Mouse (Mus musculus) forebrain, embryonic 14.5 days (tissue): Measurements from ENCODE around the gene Tedc1. TPM values are rescaled to one million over a fixed set of nuclear protein-coding genes. Genes with fewer than 3 reads are reported as not detected.

Source experiments
- ATAC-seq: fragments of 200-750 bp; cut with Nextera tagmentation; 2 replicates; pipeline ENCODE4 v1.8.0; 2017; ENCODE audit warnings: mild to moderate bottlenecking, moderate library complexity
- DNase-seq: peaks from one replicate; pipeline ENCODE4 v3.0.0-alpha.2; 2015; ENCODE audit warnings: low spot score
- H3K27ac ChIP-seq: fragments of 300-500 bp; sonication (generic); 2 replicates; pipeline ENCODE4 v1.5.1; 2014; ENCODE audit warnings: low read depth, mild to moderate bottlenecking, control low read depth, low read length, moderate library complexity
- H3K27me3 ChIP-seq: fragments of 300-500 bp; sonication (generic); replicated peaks from 2 replicates; pipeline ENCODE4 v1.6.1; 2014; ENCODE audit warnings: low read length, control low read depth, mixed read lengths; ENCODE audit not compliant: control insufficient read depth, insufficient read depth
- H3K36me3 ChIP-seq: fragments of 300-500 bp; sonication (generic); 2 replicates; pipeline ENCODE4 v1.6.1; 2014; ENCODE audit warnings: low read length, control low read depth; ENCODE audit not compliant: control insufficient read depth, insufficient read depth
- H3K4me1 ChIP-seq: fragments of 300-500 bp; sonication (generic); 2 replicates; pipeline ENCODE4 v1.6.1; 2014; ENCODE audit warnings: antibody characterized with exemption, low read length, control low read depth; ENCODE audit not compliant: control insufficient read depth, insufficient read depth
- H3K4me2 ChIP-seq: fragments of 300-500 bp; sonication (generic); 2 replicates; pipeline ENCODE4 v1.6.1; 2014; ENCODE audit warnings: mild to moderate bottlenecking, control low read depth, low read length
- H3K4me3 ChIP-seq: fragments of 300-500 bp; sonication (generic); 2 replicates; pipeline ENCODE4 v1.5.1; 2014; ENCODE audit warnings: low read depth, low read length, control low read depth
- H3K9ac ChIP-seq: fragments of 300-500 bp; sonication (generic); 2 replicates; pipeline ENCODE4 v1.6.1; 2014; ENCODE audit warnings: mild to moderate bottlenecking, low read length, control low read depth, moderate library complexity
- H3K9me3 ChIP-seq: fragments of 300-500 bp; sonication (generic); replicated peaks from 2 replicates; pipeline ENCODE4 v1.6.1; 2016; ENCODE audit warnings: low read length, control low read depth, mixed read lengths; ENCODE audit not compliant: control insufficient read depth
- WGBS: fragments of 180-500 bp; shearing (Covaris S2); extraction: QIAGEN DNeasy Blood & Tissue Kit; methylation state at CpG from one replicate; pipeline ENCODE4 v1.1.7; 2014; 5-methylcytosine and 5-hydroxymethylcytosine counted together
- polyA plus RNA-seq: library from polyadenylated mRNA; unstranded; fragments of >200 nt; fragmentation: Nextera tagmentation; extraction: Ambion mirVana; gene quantifications from 2 replicates; pipeline ENCODE4 v1.2.1, GENCODE M21; 2014

The Tedc1 gene
- polyA plus RNA-seq, 1 experiment from 2014 or later = 9.5 TPM

- H3K27ac ChIP-seq = 0 out of 2 replicates have a peak overlapping the region, but pooled peaks have one; percentile 92
- no peak for ATAC-seq
- H3K4me3 ChIP-seq = no peak overlapping the region
- WGBS = 78% methylated on average over 6 of the region's 6 CpGs
- H3K4me2 ChIP-seq = no peak overlapping the region
- peaks cover 52% of the 10 kb centered on the region for H3K36me3 ChIP-seq
- no peak for DNase-seq
- no peaks in the 10 kb centered on the region for H3K9me3 ChIP-seq
- peak overlapping the region; percentile 21; the same call in 1 of the 2 replicates for H3K9ac ChIP-seq
- H3K27me3 ChIP-seq = no peaks in the 10 kb centered on the region
- H3K4me1 ChIP-seq = peaks cover 31% of the 10 kb centered on the region
These were observed 17.9 kb upstream of the Tedc1 start for GRCm38 (mm10) chr12:113138291-113138690.

- Histone ChIP-seq H3K4me1 (peaks cover 31% of the 10 kb centered on the region), H3K27me3 (no peaks in the 10 kb centered on the region), H3K36me3 (peaks cover 52% of the 10 kb centered on the region), H3K4me3 (peak overlapping the region; percentile 60), H3K27ac (peak overlapping the region; percentile 92), H3K9ac (peak overlapping the region; percentile 78), H3K4me2 (peak overlapping the region; percentile 79), H3K9me3 (no peaks in the 10 kb centered on the region)
- ATAC-seq = peak; percentile 1
- 19% methylated on average over 11 of the region's 11 CpGs for WGBS
- peak; percentile 48 for DNase-seq
These were observed 17.0 kb upstream of the Tedc1 start for GRCm38 (mm10) chr12:113138901-113139864.

- DNase-seq (peak; percentile 97), ATAC-seq (peak; percentile 90)
- peak within 1 kb of the TSS; percentile 78 for H3K9ac ChIP-seq
- H3K4me3 ChIP-seq = peak within 1 kb of the TSS; percentile 60
- H3K4me2 ChIP-seq = peak within 1 kb of the TSS; percentile 79
- WGBS = under 1% methylated on average over 54 of the region's 68 CpGs
- H3K4me1 ChIP-seq = peaks cover 31% of the 10 kb centered on the region
- peak within 1 kb of the TSS; percentile 92 for H3K27ac ChIP-seq
- no peaks in the 10 kb centered on the region for H3K9me3 ChIP-seq
- H3K36me3 ChIP-seq = peaks cover 52% of the 10 kb centered on the region
- H3K27me3 ChIP-seq = no peaks in the 10 kb centered on the region
These were observed 16.2 kb upstream of the Tedc1 start, which contains the start of gene Crip2 for GRCm38 (mm10) chr12:113139908-113140615. Gene Crip2, plus strand, starts transcription at chr12:113140236.

- peak; percentile 27 for DNase-seq
- peaks cover 31% of the 10 kb centered on the region for H3K4me1 ChIP-seq
- H3K36me3 ChIP-seq = peaks cover 52% of the 10 kb centered on the region
These were observed 15.4 kb upstream of the Tedc1 start for GRCm38 (mm10) chr12:113140616-113141411.

GRCm38 (mm10) chr12:113141531-113141973 is 14.7 kb upstream of the Tedc1 start:
- Histone ChIP-seq H3K27ac (peak overlapping the region; percentile 54; the same call in 1 of the 2 replicates), H3K36me3 (peaks cover 45% of the 10 kb centered on the region), H3K9ac (peak overlapping the region; percentile 78), H3K4me2 (peak overlapping the region; percentile 79), H3K9me3 (no peaks in the 10 kb centered on the region), H3K27me3 (no peaks in the 10 kb centered on the region), H3K4me3 (peak overlapping the region; percentile 60), H3K4me1 (peaks cover 35% of the 10 kb centered on the region)
- ATAC-seq (no peak), DNase-seq (peak; percentile 22)
- WGBS = 29% methylated on average over 8 of the region's 8 CpGs

More at GRCm38 (mm10) chr12:113140616-113141411, 15.4 kb upstream of the Tedc1 start:
- Histone ChIP-seq H3K4me3 (peak overlapping the region; percentile 60), H3K27ac (peak overlapping the region; percentile 92), H3K9me3 (no peaks in the 10 kb centered on the region), H3K9ac (peak overlapping the region; percentile 78), H3K27me3 (no peaks in the 10 kb centered on the region), H3K4me2 (peak overlapping the region; percentile 79)
- 1% methylated on average over 49 of the region's 49 CpGs for WGBS
- ATAC-seq = no peak

GRCm38 (mm10) chr12:113142021-113142975 is 13.9 kb upstream of the Tedc1 start:
- H3K9me3 ChIP-seq = no peaks in the 10 kb centered on the region
- H3K9ac ChIP-seq = peak overlapping the region; percentile 78
- 23% methylated on average over 15 of the region's 15 CpGs for WGBS
- ATAC-seq (no peak), DNase-seq (peak; percentile 63)
- peak overlapping the region; percentile 44; the same call in 1 of the 2 replicates for H3K27ac ChIP-seq
- H3K36me3 ChIP-seq = peaks cover 38% of the 10 kb centered on the region
- H3K4me1 ChIP-seq = peaks cover 37% of the 10 kb centered on the region
- peak overlapping the region; percentile 60 for H3K4me3 ChIP-seq
- peak overlapping the region; percentile 79 for H3K4me2 ChIP-seq
- no peaks in the 10 kb centered on the region for H3K27me3 ChIP-seq

GRCm38 (mm10) chr12:113143164-113143563 is 13.1 kb upstream of the Tedc1 start:
- peaks cover 37% of the 10 kb centered on the region for H3K4me1 ChIP-seq
- H3K9me3 ChIP-seq = no peaks in the 10 kb centered on the region
- peak overlapping the region; percentile 60; the same call in 1 of the 2 replicates for H3K4me3 ChIP-seq
- H3K9ac ChIP-seq = peak overlapping the region; percentile 78; the same call in 1 of the 2 replicates
- WGBS = 63% methylated on average over 7 of the region's 7 CpGs
- no peak for DNase-seq
- H3K36me3 ChIP-seq = peaks cover 29% of the 10 kb centered on the region
- H3K27ac ChIP-seq = 0 out of 2 replicates have a peak overlapping the region, but pooled peaks have one; percentile 44
- no peak for ATAC-seq
- peak overlapping the region; percentile 79 for H3K4me2 ChIP-seq
- no peaks in the 10 kb centered on the region for H3K27me3 ChIP-seq
